Mouse (Mus musculus) myocyte (in vitro differentiated cells): ENCODE measurements around the gene Plxnb1.

ENCODE experiments used
- SRF ChIP-seq: IDR thresholded peaks from one replicate; pipeline ENCODE4 v1.6.1; 2011; ENCODE audit warnings: low read depth; ENCODE audit not compliant: control insufficient read depth, insufficient read length
- USF1 ChIP-seq: IDR thresholded peaks from one replicate; pipeline ENCODE4 v1.6.1; 2011; ENCODE audit warnings: low read depth, mild to moderate bottlenecking, control low read depth, moderate library complexity

- TF ChIP-seq SRF (no peak), USF1 (no peak)
Measured at GRCm38 (mm10) chr9:109124164-109124563, 29.0 kb downstream of the Plxnb1 start.
